Comparison of ENCODE assay signal across 8 mouse cellular contexts in the genomic region with DNA sequence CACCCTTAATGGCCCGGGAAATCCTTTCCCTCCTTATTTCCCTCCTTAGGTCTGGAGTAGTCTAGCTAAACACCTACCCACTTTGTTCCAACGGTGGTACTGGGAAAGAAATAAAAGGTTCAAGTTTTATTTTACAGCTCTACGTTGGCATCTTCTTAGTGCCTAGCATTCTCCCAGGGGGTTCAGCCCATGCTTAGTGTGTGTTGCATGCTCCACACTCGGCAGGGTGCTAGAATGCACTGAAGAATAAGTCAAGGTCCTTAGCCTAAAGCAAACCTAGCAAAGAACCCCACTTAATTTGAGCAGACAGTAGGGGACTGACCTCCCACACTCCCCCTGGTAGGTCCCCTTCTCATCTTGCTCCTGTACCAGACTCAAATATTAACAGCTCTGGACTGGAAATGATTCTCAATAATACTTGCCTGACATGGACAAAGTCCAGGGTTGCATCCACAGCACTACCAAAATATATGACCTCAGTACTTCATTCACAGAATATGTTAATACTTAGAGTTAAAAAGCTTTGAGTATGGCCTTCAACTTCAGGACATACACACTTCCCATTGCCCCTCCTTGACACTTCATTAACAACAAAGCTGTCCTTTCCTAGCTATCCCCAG. TPM values are rescaled to one million over a fixed set of nuclear protein-coding genes. Genes with fewer than 3 reads are reported as not detected.
DNase-seq lines count a peak whose midpoint lies in the region; ATAC-seq and TF ChIP-seq lines count a peak whose summit lies in the region.

No protein-coding gene starts in this region.

- DNase-seq in forebrain, embryonic 10.5 days (ENCODE audit: extremely low spot score, low spot score): no peak
- DNase-seq in kidney, adult 9 months: peak; percentile 65
- DNase-seq in midbrain, postnatal 0 days (ENCODE audit: low spot score): peak; percentile 33
- no peak for DNase-seq in adrenal gland, postnatal 25 days
- no peak for DNase-seq in thymus, postnatal 4 days

- H3K36me3 ChIP-seq in erythroblast, embryonic 14.5 days (ENCODE audit: control insufficient read depth): no peaks in the 10 kb centered on the region
- H3K36me3 ChIP-seq in ES-Bruce4 (ENCODE audit: control insufficient read depth, insufficient read depth, low read length, poor library complexity, severe bottlenecking): no peaks in the 10 kb centered on the region
- peaks cover 4% of the 10 kb centered on the region for H3K36me3 ChIP-seq in forebrain, embryonic 10.5 days (replicated peaks)
- H3K36me3 ChIP-seq in midbrain, postnatal 0 days (ENCODE audit: insufficient read depth, low read length): no peaks in the 10 kb centered on the region

- H3K4me2 ChIP-seq in midbrain, postnatal 0 days (ENCODE audit: low read depth, low read length, poor library complexity, severe bottlenecking): peak overlapping the region; percentile 63

- H3K27me3 ChIP-seq in erythroblast, embryonic 14.5 days (ENCODE audit: control insufficient read depth): peaks cover 28% of the 10 kb centered on the region
- no peaks in the 10 kb centered on the region for H3K27me3 ChIP-seq in ES-Bruce4 (ENCODE audit: control insufficient read depth, insufficient read depth, low read length, poor library complexity, severe bottlenecking)
- H3K27me3 ChIP-seq in forebrain, embryonic 10.5 days (ENCODE audit: poor library complexity, severe bottlenecking): peaks cover 19% of the 10 kb centered on the region
- H3K27me3 ChIP-seq in midbrain, postnatal 0 days (ENCODE audit: insufficient read depth, low read length): no peaks in the 10 kb centered on the region

- peak overlapping the region; percentile 74; the same call in 1 of the 2 replicates for H3K27ac ChIP-seq in ES-Bruce4 (ENCODE audit: insufficient read depth, low read length)
- H3K27ac ChIP-seq in forebrain, embryonic 10.5 days: peak overlapping the region; percentile 96
- peak overlapping the region; percentile 98 for H3K27ac ChIP-seq in midbrain, postnatal 0 days (ENCODE audit: low read depth, low read length)

- no peak for TF ChIP-seq POLR2A in ES-Bruce4 (IDR thresholded peaks at IDR 0.05; ENCODE audit: insufficient read depth, low read length)

- ATAC-seq in erythroblast, adult 5-6 weeks (replicated peaks; ENCODE audit: low FRiP score, poor library complexity, severe bottlenecking): no peak
- ATAC-seq in midbrain, postnatal 0 days (ENCODE audit: low FRiP score): no peak; the same call in 1 of the 2 replicates

- no peak for TF ChIP-seq CTCF in ES-Bruce4 (IDR thresholded peaks at IDR 0.05; ENCODE audit: low read depth, low read length)
- no peak for TF ChIP-seq CTCF in midbrain, postnatal 0 days (IDR thresholded peaks at IDR 0.05)

- peaks cover 29% of the 10 kb centered on the region for H3K4me1 ChIP-seq in erythroblast, embryonic 14.5 days (ENCODE audit: control insufficient read depth)
- H3K4me1 ChIP-seq in ES-Bruce4 (ENCODE audit: control insufficient read depth, insufficient read depth, low read length): no peaks in the 10 kb centered on the region
- peaks cover 28% of the 10 kb centered on the region for H3K4me1 ChIP-seq in forebrain, embryonic 10.5 days
- peaks cover 16% of the 10 kb centered on the region; the same call in 1 of the 2 replicates for H3K4me1 ChIP-seq in midbrain, postnatal 0 days (ENCODE audit: insufficient read depth, low read length)

- WGBS in forebrain, embryonic 10.5 days: 18% methylated on average over 4 of the region's 4 CpGs
- WGBS in midbrain, postnatal 0 days: 3% methylated on average over 4 of the region's 4 CpGs

- H3K4me3 ChIP-seq in erythroblast, embryonic 14.5 days (replicated peaks): peak overlapping the region; percentile 94
- H3K4me3 ChIP-seq in ES-Bruce4 (ENCODE audit: low read depth, low read length): peak overlapping the region; percentile 6; the same call in 1 of the 2 replicates
- H3K4me3 ChIP-seq in forebrain, embryonic 10.5 days: peak overlapping the region; percentile 99
- peak overlapping the region; percentile 95 for H3K4me3 ChIP-seq in midbrain, postnatal 0 days (ENCODE audit: low read depth, low read length)

- no peaks in the 10 kb centered on the region for H3K9me3 ChIP-seq in erythroblast, embryonic 14.5 days (ENCODE audit: control insufficient read depth, low read length)
- no peaks in the 10 kb centered on the region for H3K9me3 ChIP-seq in ES-Bruce4 (replicated peaks; ENCODE audit: control insufficient read depth, insufficient read depth, low read length, poor library complexity, severe bottlenecking)
- H3K9me3 ChIP-seq in forebrain, embryonic 10.5 days: no peaks in the 10 kb centered on the region
- H3K9me3 ChIP-seq in midbrain, postnatal 0 days (ENCODE audit: low read length): no peaks in the 10 kb centered on the region

- H3K9ac ChIP-seq in ES-Bruce4 (ENCODE audit: low read depth, poor library complexity, severe bottlenecking): peak overlapping the region; percentile 62
- H3K9ac ChIP-seq in midbrain, postnatal 0 days (replicated peaks; ENCODE audit: low read length, poor library complexity, severe bottlenecking): peak overlapping the region; percentile 98

- TF ChIP-seq EP300 in ES-Bruce4 (IDR thresholded peaks at IDR 0.05; ENCODE audit: insufficient read depth, low read depth, low read length): no peak

RNA-seq across cellular contexts. Expression of a gene that starts 0.6 kb away (rescaled TPM):
- 0.54 and 0.72 TPM in 2 replicates for polyA plus RNA-seq in erythroblast, embryonic 14.5 days (2012)
- 8.4 and 11.9 TPM in 2 replicates for total RNA-seq in erythroblast, adult 5-6 weeks (2015; ENCODE audit: low replicate concordance)
- total RNA-seq in erythroblast, adult 5-6 weeks (2017; ENCODE audit: low replicate concordance): 8.1 and 13.0 TPM in 2 replicates
- 126 and 133 TPM in 2 replicates for polyA plus RNA-seq in ES-Bruce4 (2011; ENCODE audit: insufficient read depth, insufficient read length, low read depth, missing spikeins)
- 65.7 and 68.8 TPM in 2 replicates for polyA plus RNA-seq in forebrain, embryonic 10.5 days (2016; fragmentation: Nextera tagmentation; extraction: Ambion mirVana)
- total RNA-seq in midbrain, postnatal 0 days (2014; rRNA removed): 118 and 121 TPM in 2 replicates
- 87.1 and 105 TPM in 2 replicates for polyA plus RNA-seq in midbrain, postnatal 0 days (2015; fragmentation: Nextera tagmentation; extraction: Ambion mirVana)
- total RNA-seq in adrenal gland, postnatal 25 days (2021): 79.1 and 91.4 TPM in 2 replicates

Comparison
In these comparisons a context has a peak if more than half of its experiments do, and no peak if none do; other contexts are left out.
1. H3K4me3 ChIP-seq: peak in every context shown above with its lines; median percentile 99 in forebrain, embryonic 10.5 days; 95 in midbrain, postnatal 0 days; 94 in erythroblast, embryonic 14.5 days; 6 in ES-Bruce4.
2. DNase-seq: peak in kidney, adult 9 months (single experiment) and midbrain, postnatal 0 days (single experiment); none in forebrain, embryonic 10.5 days (single experiment), adrenal gland, postnatal 25 days (single experiment) and thymus, postnatal 4 days (single experiment).
3. RNA of a gene that starts 0.6 kb away (polyA plus RNA-seq): 126 to 133 TPM in ES-Bruce4, 87.1 to 105 TPM in midbrain, postnatal 0 days and 65.7 to 68.8 TPM in forebrain, embryonic 10.5 days; 0.54 to 0.72 TPM in erythroblast, embryonic 14.5 days; every median in the first group is over 10 times any median in the second.
4. Peak in every context shown above with its lines, with median percentiles within 50 percentile points of each other: H3K27ac ChIP-seq.